Mouse (Mus musculus) ovary, postnatal 36 days (tissue): Measurements from ENCODE around the gene Arhgef15.

Experiments
- DNase-seq: peaks from one replicate; pipeline ENCODE4 v3.0.0; 2022; ENCODE audit warnings: low spot score, mixed read lengths

The Arhgef15 gene

DNA sequence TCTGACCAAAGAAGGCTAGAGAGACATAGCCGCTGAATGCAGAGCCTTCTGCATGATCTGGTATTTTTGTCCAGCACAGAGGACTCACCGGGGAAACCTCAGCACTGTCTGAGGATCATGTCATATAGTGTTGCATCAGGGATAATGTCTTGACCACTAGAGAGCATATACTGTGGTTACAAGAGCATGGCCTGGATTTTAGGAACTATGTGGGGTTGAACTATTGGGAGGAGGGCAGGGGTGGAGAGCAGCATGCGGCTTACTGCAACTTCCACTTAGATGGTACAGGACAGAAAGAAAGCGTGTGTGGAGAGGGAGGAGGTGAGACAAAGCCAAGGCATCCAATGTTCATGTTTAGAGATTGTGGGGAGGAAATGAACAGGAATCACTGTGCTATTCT, 42.7 kb downstream of the Arhgef15 start:
- no peak for DNase-seq

DNA sequence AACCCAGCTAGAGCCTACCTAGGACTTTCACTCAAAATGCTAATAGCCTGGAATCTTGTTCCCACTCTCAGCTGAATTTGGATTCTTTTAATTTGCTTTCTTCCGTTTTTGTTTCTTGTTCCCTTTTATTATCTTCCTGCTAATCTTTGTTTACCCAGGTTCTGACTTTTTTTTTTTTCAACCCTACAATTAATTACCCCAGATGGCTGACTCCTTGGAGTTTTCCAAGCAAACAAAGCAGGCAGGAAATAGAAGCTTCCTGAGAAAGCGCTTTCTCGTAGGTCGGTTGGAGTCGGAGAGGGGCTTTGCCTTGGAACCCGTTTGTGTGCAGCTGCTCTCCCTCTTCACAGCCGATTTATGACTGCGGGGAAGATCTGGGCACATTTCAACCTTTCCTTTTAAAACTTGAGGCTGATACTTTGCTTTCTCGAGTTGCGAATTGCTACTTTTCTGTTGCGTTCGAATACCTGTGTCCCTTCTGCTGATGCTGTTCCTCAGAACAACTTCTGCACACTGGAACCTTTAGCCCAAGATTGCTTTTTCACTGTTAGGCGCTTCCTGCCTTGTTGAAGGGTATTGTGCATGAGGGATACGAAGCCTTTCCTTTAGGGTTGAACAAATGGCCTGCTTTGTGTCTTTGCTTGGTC, 45.6 kb downstream of the Arhgef15 start:
- no peak for DNase-seq

DNA sequence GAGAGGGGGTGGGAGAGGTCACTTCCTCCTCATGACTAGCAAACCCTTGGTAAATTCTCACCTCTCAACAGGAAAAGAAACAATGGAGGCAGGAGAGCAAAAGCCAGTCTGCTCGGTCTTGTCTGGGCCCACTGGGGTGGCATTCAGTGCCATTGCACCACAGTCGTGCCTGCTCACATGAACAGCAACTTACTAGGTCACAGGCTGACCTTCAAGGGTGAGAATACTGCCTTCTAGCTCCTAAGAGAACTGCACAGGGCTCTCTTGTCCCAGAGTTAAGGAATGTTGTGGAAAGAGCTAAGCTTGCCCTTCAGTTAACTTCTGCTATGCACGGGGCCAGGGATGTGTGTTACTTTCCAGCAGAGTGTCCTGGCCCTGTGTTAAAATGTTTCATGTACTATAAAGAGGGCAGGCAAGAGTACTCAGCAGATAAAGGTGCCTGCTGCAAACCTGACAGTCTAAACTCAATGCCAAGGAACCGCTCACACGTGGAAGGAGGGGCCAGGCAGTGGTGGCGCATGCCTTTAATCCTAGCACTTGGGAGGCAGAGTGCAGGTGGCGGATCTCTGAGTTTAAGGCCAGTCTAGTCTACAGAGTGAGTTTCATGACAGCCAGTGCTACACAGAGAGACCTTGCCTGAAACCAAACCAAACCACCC, 48.3 kb downstream of the Arhgef15 start:
- no peak for DNase-seq

DNA sequence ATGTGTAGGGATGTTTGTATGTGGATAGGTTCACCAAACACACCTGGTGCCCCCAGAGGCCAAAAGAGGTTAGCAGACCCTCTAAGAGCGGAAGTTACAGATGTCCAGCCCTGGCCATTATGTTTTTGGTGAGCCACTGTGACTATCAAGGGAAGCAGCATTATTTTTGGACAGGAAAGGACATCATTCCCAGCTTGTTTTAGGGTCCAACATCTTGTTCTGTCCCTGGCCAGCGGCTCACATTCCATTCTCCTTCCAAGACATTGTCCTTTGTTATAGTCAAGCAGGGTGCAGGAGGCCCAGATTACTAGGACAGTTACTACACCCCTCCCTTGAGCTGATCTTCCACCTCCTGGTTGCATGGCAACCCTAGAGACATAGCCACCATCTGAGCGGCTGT, 50.0 kb downstream of the Arhgef15 start:
- DNase-seq = no peak

DNA sequence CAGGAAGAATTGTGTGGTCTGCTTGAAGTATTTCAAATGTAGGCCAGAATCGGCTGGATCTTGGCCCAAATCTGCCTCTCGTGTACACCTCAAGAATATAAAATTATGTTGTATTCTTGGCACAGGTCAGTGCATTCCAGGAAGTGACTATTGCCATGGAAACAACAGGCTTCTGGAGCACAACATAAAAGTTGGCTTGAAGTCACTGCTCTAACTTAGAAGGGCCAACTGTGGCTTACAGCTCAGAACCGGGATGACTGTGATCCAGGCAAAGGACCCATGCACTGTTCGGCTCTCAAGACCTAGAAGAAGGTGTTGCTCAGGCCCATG, 50.9 kb downstream of the Arhgef15 start:
- no peak for DNase-seq

DNA sequence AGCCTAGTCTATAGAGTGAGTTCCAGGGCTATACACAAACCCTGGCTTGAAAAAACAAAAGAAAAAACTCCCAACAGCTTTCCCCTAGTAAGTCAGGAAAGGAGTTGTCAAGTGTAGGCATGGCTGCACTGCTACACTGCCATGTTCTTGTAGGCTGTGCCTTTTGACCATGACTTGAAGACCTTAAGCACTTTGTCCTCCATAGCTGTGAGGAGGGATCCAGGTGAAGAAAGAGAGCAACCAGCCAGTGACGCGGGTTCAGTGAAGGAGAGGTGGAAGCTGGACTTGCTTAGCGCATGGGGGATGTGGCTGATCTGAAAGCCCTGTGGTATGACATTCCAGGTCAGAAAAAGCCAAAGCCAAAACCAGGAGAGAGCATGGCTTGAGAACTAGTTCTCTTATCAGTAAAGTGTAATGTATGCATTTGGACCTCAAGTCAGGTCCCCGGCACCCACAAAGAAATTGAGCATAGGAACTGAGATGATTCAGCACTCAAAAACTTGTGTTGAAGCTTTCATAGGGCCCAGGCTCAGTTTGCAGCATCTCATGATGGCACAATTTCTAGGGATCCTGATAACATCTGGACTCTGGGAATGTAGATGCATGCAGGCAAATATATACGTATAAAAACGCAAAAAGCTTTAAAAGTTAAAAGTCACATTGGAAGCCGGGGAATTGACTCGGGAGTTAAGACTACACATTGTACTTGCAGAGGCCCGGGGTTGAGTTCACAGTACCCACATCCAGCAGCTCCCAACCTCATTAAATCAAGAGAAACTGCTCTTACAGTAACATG, 51.4 kb downstream of the Arhgef15 start:
- DNase-seq = no peak

DNA sequence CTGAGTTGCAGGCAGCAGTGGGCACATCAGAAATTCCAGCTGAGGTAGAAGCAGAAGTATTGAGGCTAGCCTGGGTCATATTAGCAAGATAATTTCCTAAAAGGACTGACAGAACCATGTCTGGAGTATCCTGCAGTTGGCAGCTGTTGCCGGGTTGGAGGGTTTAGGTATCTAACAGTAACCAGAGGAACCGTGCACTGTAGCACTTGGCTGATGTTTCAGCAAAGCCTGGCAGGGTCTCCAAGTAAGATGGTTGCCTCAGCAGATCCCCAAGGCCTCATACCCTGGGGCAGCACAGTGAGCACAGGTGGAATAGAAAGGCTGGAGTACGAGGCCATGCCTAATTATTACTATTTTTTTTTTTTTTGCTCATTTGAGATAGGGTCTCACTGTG, 52.1 kb downstream of the Arhgef15 start:
- no peak for DNase-seq

DNA sequence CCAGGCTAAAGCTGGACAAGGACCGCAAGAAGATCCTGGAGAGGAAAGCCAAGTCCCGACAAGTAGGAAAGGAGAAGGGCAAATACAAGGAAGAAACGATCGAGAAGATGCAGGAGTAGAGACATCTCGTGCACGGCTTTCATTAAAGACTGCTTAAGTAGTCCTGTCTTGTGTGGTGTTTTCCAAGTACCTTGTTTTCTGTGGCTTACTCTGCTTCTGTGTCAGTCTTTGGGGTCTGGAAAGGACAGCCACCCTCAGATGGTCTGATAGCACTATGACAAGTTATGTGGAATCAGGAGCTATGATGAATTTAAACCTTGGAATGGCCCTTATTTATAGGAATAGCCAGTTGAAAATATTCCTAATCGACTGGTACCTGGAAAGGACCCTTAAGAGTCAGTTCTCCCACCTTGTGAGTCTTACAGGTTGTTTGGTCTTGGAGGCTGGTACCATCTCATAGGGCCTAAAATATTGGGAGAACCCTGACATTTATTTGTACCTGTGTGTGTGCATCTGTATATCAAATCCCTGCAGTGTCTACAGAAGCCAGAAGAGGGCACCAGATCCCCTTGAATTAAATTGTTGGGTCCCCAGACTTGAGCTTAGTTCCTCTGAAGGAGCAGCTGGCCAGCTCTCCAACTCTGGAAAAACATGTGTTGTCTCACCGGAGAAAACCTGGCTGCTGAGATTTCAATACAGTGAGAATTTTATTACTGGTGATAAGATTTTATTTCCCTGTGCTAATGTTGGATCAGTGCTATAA, 52.7 kb downstream of the Arhgef15 start:
- DNase-seq = peak; percentile 31

DNA sequence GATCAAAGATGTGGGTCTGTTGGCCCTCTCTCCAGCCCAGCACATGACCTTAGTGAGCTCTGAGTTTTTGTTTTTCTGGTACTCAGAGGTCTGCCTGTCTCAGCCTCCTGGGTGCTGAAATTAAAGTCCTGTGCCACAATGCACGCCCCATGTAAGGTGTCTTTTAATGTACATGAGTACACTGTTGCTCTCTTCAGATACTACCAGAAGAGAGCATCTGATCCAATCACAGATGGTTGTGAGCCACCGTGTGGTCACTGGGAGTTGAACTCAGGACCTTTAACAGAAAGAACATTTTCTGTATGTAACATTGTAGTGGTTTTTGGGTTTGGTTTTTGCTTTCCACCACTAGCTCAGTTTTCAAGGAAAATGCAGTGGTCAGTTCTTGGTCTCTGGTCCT, 53.5 kb downstream of the Arhgef15 start:
- DNase-seq = no peak

DNA sequence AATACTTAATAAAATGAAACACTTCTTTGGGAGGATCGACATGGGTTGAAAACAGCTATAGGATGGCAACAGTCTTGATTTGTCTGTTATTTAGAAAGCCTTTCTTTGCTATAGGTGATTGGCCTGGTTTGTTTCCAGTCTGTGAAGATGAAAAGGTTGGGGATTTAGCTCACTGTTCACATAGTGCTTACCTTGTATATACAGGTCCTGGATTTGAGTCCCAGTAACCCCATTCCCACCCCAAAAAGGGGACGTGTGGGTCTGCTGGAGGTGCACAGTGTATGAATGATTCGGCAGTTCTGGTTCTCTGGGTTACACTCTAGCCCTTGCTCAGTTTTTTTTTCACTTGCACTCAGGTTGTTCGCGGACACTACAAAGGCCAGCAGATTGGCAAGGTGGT, 54.5 kb downstream of the Arhgef15 start:
- DNase-seq = no peak

DNA sequence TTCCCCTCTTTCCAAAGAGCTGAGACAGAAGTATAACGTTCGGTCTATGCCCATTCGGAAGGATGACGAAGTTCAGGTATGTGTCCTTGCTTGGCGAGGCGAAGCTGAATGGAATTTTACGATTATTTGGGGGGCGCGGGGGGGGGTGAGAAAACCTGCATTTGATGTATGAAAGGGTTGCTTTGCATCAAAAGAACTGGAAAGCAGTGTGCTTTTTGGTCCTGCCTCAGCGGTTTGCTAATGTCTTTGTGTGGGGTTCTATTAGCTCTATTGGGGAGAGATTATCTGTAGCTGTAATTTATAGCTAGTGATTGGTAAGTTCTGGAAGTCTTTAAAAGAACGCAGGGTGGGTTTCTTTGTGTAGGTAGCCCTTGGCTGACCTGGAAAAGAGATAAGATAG, 54.9 kb downstream of the Arhgef15 start:
- no peak for DNase-seq

DNA sequence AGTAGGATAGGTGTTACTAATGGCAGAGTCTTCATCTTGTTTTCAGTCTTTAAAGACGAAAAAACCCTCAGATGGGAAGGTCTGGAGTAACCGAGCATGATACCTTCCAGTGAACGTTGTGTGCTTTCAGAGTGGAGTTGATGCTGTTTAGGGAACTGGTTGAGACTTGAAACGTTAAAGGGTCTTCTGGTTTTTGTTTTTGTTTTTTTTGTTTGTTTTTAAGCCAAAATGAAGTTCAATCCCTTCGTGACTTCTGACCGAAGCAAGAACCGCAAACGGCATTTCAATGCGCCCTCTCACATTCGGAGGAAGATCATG, 55.3 kb downstream of the Arhgef15 start:
- DNase-seq = no peak

DNA sequence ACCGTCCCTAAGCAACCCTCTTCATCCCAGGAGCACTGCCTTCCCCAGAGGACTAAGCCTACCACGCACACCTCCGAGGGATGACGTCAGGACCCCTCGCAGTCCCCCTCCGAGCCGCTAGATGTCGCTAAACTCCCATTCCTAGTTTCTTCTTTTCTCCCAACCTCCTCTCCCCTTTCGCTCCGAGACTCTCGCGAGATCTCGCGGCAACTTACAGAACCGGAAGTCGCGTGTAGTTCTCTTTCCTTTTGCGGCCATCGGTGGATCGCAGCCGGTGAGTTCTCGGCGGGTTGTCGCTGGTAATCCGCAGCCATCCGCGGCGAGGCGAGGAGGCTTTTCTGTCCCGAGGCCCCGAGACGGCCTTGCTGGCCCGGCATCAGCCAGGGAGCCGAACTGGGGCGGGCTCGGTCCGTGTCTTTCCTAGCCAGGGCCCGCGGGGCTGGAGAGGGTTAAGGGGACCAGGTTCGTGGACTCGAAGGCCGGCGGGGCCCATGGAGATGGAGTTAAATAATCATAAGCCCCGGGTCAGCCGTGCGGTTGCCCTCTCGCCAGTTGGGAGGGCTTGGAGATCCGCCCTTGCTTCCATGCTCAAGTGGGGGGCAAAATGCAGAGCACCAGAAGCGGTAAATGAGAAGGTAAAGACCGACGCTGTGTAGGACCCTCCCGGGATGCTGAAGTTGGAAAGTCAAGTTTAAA, 55.8 kb downstream of the Arhgef15 start, which contains the start of gene Rpl26:
TSS of gene Rpl26 (plus strand) at position 233 of the 696 bp plus-strand sequence.
- DNase-seq = peak; percentile 97

DNA sequence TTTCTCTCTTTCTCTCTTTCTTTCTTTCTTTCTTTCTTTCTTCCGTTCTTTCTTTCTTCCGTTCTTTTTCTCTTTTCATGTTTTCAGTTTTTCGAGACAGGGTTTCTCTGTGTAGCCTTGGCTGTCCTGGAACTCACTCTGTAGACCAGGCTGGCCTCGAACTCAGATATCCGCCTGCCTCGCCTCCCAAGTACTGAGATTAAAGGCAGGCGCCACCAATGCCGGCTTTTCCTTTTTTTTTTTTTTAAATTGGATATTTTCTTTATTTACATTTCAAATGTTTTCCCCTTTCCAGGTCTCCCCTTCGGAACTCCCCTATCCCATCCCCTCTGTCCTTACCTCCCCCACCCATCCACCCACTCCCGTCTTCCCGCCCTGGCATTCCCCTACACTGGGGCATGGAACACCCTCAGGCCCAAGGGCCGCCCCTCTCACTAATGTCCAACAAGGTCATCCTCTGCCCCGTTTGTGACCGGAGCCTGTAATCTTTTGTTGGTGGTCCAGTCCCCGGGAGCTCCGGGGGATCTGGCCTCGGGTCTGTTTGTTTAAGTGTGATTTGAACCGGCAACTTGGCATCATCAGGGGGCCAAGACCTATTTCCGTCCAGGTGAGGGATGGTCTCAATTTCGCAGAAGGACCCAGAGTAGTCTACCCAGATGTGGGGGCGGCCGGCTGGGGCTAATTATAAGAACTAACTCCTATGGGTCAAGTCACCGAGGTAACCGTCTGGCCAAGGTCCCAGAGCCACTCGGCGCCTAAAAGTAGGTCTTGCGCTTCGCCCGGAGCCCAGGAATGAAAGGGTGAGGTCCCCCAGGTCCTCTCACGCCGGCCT, 56.5 kb downstream of the Arhgef15 start:
- DNase-seq = no peak

DNA sequence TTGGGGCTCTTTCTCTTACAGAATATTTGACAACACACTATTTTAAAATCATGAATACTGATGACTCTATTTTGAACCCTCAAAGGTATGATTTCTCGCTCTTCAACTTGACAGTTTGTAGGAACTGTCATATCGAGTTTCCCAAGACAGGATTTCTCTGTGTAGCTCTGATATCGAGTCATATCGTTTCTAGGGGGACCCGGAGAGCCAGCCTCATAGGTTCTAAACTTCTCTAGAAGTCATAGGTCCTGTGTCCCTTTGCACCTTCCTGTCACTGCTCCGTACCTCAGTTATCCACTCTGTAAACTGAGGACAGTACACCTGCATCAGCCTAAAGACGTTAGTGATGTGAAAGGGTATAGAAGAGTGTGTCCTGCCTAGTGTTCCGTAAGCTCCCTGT, 57.5 kb downstream of the Arhgef15 start:
- no peak for DNase-seq

DNA sequence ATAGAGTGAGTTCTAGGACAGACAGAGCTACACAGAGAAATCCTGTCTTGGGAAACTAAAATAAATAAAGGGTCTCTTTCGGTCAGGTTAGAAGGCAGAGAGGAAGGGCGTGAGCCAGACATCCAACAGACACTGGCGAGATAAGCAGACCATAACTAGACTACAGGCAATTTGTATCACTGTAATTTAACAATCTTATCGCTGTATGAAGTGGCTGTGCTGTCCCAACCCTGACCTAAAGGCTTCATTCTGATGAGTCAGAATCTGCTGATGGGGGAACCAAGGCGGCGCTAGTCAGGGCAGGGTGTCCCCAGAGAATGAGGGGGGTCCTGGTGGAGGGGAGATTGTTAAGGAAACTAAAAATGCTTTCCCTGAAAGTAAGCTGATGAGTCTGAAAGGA, 58.5 kb downstream of the Arhgef15 start:
- DNase-seq = no peak

DNA sequence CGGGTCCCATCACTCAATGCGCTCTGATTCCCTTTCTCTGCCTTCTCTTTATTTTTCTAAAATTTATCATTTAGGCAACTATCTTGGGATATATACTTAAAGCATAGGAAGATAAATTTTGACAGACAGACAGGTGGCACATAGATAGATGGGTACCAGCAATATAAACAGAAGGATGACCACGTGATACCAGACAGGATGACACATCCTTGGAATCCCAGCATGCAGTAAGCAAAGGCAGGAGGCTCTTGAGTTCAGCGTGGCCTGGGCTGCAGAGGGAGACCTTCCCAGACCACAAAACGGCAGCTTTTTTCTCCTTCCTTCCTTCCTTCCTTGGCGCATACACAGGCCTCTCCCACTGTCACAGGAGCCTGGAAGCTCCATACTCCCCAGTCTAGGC, 59.4 kb downstream of the Arhgef15 start:
- DNase-seq = no peak

DNA sequence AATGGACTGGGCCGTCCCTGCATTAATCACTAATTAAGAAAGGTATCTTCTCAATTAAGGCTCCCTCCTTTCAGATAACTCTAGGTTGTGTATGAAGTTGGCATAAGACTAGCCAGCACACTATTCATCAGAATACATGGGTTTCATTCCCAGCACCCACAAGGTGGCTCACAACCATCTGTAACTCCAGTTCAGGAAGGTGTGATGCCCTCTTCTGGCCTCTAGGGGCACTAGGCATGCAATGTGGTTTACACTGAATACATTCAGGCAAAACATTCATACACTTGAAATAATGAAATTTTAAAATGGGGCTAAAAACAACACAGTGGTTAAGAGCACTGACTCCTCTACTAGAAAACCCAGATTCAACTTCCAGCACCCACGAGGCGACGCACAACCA, 60.2 kb downstream of the Arhgef15 start:
- DNase-seq = no peak

DNA sequence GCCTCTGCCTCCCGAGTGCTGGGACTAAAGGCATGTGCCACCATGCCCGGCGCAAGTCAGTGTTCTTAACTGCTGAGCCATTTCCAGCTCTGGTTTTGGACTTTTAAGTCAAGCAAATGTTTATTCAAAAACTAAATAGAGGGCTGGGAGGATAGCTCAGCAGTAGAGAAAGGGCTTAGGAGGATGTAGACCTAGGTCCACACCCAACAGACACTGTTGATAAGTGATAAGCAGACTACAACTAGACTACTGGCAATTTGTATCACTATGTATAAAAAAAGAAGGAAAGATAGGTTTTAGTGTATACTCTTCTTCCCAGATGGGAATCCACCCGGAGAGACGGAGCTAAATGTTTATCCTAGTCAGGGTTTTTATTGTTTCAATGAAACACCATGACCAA, 61.0 kb downstream of the Arhgef15 start:
- no peak for DNase-seq

DNA sequence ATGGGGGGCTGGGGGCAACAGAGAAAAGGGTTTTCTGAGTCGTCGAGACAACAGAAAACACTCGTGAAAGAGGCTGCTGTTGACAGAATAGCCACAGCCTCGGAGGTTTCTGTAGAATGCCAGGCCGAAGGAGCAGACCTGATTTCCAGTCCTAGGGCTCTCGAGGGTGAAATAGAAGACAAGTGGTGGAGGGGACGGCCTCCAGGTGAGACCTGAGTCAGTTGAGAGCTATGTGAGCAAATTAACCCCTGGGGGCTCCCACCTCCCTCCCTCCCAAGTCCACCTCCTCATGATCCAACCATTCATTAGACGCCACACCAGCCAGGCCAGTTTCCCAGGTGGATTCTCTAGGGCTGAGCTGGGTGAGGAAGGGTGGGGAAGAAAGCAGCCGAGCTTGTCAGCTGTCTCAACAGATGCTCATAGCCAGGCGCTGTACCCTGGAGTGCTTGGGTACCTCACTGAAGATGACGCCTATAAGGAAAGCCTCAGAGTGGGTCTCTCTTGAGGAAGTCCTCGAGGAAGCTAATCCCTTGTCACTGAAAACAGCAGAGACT, 63.3 kb downstream of the Arhgef15 start:
- no peak for DNase-seq
